Mouse (Mus musculus) WW6 (cell line): Measurements from ENCODE around the gene Gm10840.
"Not testable (repeated sequence)": the region's sequence is repeated elsewhere in the genome, so short reads cannot be mapped to it uniquely, and the experiment has no call there.

ENCODE experiments used
- DNase-seq: peaks from one replicate; pipeline ENCODE4 v3.0.0-alpha.2; 2013; ENCODE audit warnings: low read depth, low spot score

Gene Gm10840

GRCm38 (mm10) chr11:106160841-106161721 is at the start of gene Gm10840, which contains the start of gene Limd2:
Gene Gm10840 (plus strand): TSS chr11:106160850.
Gene Limd2 (minus strand): TSS chr11:106160860.
- DNase-seq = no peak

DNA sequence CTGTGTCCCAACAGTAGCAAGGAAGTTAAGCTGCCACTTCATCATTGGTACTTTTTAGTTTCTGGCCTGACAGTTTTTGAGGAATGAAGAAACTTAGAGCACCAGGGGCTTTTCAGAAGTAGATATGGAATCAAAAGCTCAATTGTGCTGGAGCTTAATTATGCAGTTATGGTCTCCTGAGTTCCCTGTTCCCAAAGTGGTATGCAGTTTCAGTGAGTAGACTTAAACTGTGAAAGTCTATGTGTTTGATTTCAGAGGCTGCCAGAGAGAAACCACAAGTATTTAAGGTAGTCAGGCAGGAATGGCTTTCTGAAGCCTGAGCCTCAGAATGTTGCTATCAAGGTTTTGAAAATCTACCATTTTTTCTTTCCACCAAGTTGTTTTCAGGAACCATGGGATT is 49.0 kb upstream of the Gm10840 start:
- DNase-seq = no peak

GRCm38 (mm10) chr11:106122221-106122620 is 38.4 kb upstream of the Gm10840 start:
- no peak for DNase-seq

GRCm38 (mm10) chr11:106122736-106123135 is 37.9 kb upstream of the Gm10840 start:
- DNase-seq = no peak

DNA sequence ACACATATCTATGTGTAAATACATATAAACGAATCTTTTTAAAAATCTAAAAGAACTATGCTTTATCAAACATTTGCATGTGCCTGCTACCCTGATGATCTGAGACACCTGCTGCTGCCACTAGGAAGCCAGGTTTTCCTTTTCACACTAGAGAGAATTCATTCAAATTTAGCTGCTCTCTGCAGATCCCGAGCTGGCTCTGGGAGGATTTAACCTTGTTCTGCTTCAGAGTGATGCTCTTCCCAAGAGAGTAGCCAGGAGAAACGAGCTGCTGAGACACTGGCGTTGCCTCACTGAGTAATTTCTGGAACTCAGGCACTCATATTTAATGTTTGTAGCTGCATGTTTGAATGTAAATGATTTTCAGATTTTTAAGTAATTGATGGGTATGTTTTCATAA is 35.9 kb upstream of the Gm10840 start:
- DNase-seq = no peak

DNA sequence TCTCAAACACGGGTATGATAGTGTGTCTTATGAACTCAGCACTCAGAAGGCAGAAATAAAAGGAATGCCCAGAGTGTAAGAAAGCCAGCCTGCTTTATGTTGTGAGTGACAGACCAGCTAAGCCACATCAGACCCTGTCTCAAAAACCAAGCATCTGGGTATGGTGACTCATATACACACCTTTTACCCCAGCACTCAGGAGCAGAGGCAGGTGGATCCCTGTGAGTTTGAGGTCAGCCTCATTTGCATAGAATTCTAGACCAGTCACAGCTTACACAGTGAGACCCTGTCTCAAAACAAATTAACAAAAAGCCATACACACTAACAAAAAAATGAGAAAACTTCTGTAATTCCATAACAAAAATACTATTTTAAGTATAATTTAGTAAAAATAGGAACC is 34.8 kb upstream of the Gm10840 start:
- no peak for DNase-seq

GRCm38 (mm10) chr11:106126727-106127373 is 33.8 kb upstream of the Gm10840 start:
- not testable (repeated sequence) for DNase-seq

GRCm38 (mm10) chr11:106129477-106129876 is 31.2 kb upstream of the Gm10840 start:
- no peak for DNase-seq

DNA sequence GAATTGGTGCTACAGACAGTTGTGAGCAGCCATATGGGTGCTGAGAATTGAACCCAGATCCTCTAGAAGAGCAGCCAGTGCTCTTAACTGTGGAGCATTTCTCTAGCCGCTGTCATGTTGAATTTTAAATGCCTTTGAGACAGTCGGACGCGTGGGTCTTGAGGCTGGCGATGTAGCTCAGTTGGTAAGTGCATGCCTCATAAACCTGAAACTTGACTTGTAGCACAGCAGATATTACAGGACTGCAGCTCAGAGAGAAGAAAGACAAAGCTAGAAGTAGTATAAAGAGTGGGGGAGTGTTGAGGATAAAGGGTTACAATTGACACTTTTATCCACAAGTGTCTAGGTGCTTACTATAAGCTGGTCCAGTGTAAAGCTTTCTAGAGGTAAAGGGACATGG is 28.1 kb upstream of the Gm10840 start:
- no peak for DNase-seq

- DNase-seq = no peak
Observed at GRCm38 (mm10) chr11:106134580-106135528, 25.8 kb upstream of the Gm10840 start.

DNA sequence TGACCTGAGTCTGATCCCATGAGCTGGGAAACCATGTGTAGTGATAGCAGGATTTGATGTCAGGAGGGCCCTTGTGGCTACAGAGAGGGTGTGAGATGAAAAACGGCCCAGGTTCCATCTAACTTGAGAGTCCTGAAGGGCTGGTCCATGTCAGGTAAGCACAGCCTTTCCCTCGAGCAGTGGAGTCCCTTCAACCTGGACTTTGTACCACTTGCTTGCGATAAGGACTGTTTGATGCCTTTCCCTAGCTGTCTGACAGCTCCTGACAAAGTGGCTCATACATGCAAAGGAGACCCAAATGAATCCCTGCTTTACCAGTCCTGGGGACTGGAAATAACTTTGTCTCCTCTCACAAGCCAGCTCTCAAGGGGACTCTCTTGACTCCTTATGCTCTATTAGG is 9.4 kb upstream of the Gm10840 start:
- DNase-seq = no peak

DNA sequence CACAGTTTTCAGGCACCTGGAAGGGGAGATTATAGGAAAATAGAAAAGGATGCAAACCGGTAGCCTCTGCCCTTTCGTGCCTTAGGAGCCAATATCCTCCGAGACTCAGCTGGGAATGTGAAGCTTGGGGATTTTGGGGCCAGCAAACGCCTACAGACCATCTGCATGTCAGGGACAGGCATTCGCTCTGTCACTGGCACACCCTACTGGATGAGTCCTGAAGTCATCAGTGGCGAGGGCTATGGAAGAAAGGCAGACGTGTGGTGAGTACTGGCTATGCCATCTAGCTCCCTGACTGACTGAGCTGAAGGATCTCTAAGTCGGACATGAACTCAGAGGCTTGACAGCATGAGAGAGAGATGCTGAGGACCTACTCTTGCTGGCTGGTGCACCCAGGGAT is 8.5 kb upstream of the Gm10840 start:
- no peak for DNase-seq

DNA sequence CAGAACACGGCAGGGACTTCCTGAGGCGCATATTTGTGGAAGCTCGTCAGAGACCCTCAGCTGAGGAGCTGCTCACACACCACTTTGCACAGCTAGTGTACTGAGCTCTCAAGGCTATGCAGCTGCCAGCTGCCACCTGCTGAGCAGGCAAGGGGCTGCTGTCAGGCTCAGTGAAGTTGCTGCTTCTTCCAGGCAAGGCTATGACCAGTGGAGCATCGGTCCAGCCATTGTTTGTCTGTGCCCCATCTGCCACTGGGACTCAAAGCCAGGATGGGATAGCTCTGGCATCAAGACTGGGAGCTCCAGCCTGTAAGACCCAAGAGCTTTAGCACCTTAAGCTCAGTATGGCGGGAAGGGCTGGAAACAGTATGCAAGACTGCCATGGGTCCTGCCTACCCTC is 6.6 kb upstream of the Gm10840 start:
- DNase-seq = no peak

- DNase-seq = no peak
Observed at GRCm38 (mm10) chr11:106154770-106155169, 5.9 kb upstream of the Gm10840 start.

DNA sequence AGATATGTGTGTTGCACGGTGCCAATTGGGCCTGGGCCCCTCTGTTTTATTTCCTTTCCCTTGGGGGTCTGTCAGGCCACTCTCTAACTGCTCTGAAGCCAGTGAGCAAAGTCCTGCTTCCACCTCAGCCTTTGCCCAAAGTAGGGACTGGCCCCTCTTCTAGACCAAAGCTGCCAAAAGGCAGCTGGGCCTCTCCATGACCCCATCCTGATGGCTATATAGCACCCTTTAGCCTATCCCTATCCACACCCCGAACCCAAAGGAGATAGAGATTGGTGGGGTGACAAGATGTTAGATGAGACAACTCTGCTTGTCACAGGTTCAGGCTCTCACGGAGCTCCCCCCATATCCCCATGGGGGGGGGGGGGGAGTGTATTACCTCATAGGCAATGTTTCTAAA is 4.9 kb upstream of the Gm10840 start:
- DNase-seq = no peak

DNA sequence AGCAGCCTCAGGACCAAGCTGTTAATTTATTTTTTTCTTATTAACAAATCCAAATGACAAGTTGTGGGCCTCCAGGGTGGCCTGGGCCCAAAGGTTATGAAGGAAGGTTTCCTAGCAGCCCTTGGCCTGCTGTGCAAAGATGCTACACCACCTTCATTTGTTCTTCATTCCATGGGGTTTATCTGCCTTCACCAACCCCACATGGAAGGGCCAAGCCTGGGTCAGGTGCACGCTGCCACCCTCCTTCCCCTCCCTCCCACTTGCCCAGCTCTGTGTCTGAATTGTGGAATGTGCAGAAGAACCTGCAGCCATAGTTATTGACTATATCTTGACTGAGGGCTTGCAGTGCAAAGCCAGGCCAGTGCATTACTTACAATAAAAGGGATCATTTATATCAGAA is 4.4 kb upstream of the Gm10840 start:
- DNase-seq = no peak

- no peak for DNase-seq
Observed at GRCm38 (mm10) chr11:106157154-106157553, 3.5 kb upstream of the Gm10840 start.

GRCm38 (mm10) chr11:106158081-106158929 is 2.3 kb upstream of the Gm10840 start:
- DNase-seq = no peak

GRCm38 (mm10) chr11:106158930-106159215 is 1.8 kb upstream of the Gm10840 start:
- DNase-seq = no peak

- DNase-seq = no peak
Observed at GRCm38 (mm10) chr11:106159216-106159920, 1.3 kb upstream of the Gm10840 start.
